Mouse (Mus musculus) right cerebral cortex, postnatal 25 days (tissue): ENCODE measurements around the gene Ppip5k1.

ENCODE experiments used
- DNase-seq: peaks from one replicate; pipeline ENCODE4 v3.0.0; 2022

Ppip5k1 gene

GRCm38 (mm10) chr2:121298131-121298530 lies 57.1 kb downstream of the Ppip5k1 start:
- DNase-seq = no peak

- DNase-seq = no peak
These were observed 57.5 kb downstream of the Ppip5k1 start for GRCm38 (mm10) chr2:121297701-121298100.

GRCm38 (mm10) chr2:121296754-121297231 lies 58.4 kb downstream of the Ppip5k1 start:
- DNase-seq = no peak

- DNase-seq = peak; percentile 76
These were observed 59.3 kb downstream of the Ppip5k1 start for GRCm38 (mm10) chr2:121295608-121296571.

GRCm38 (mm10) chr2:121294753-121295607 lies 60.2 kb downstream of the Ppip5k1 start:
- peak; percentile 80 for DNase-seq

GRCm38 (mm10) chr2:121294182-121294581 lies 61.0 kb downstream of the Ppip5k1 start:
- DNase-seq = no peak

- DNase-seq = no peak
These were observed 62.7 kb downstream of the Ppip5k1 start for GRCm38 (mm10) chr2:121292316-121293013.

GRCm38 (mm10) chr2:121289730-121290540 lies 65.3 kb downstream of the Ppip5k1 start:
- no peak for DNase-seq

GRCm38 (mm10) chr2:121288901-121289729 lies 66.1 kb downstream of the Ppip5k1 start, which contains the start of gene Map1a:
Gene Map1a, plus strand, starts transcription at chr2:121289600.
- DNase-seq = peak; percentile 99

- no peak for DNase-seq
These were observed 67.3 kb downstream of the Ppip5k1 start for GRCm38 (mm10) chr2:121287850-121288249.

GRCm38 (mm10) chr2:121271928-121272516 lies 83.2 kb downstream of the Ppip5k1 start:
- peak; percentile 25 for DNase-seq

- peak; percentile 96 for DNase-seq
These were observed 83.8 kb downstream of the Ppip5k1 start, which contains the start of gene Trp53bp1 for GRCm38 (mm10) chr2:121271236-121271927. Gene Trp53bp1, minus strand, starts transcription at chr2:121271407.

GRCm38 (mm10) chr2:121270521-121271235 lies 84.5 kb downstream of the Ppip5k1 start:
- DNase-seq = no peak

GRCm38 (mm10) chr2:121268446-121268845 lies 86.8 kb downstream of the Ppip5k1 start:
- no peak for DNase-seq
